Mouse (Mus musculus) neural tube, embryonic 10.5 days (tissue): ENCODE measurements around the gene Slf2.
A peak's percentile ranks its signal among the peaks of the same experiment; 100 is the strongest.

Experiments
- DNase-seq: peaks from one replicate; pipeline ENCODE4 v3.0.0-alpha.2; 2017; ENCODE audit warnings: low spot score; ENCODE audit errors: extremely low spot score

Gene Slf2

GRCm38 (mm10) chr19:45028746-45029145 is 97.8 kb downstream of the Slf2 start:
- no peak for DNase-seq

- DNase-seq, result no peak
Measured at GRCm38 (mm10) chr19:45029571-45029970, 98.6 kb downstream of the Slf2 start.

GRCm38 (mm10) chr19:45030111-45030510 is 99.2 kb downstream of the Slf2 start:
- DNase-seq, result peak; percentile 73

- peak; percentile 71 for DNase-seq
Measured at GRCm38 (mm10) chr19:45030746-45031693, 100.1 kb downstream of the Slf2 start.

- DNase-seq, result peak; percentile 79
Measured at GRCm38 (mm10) chr19:45031780-45032179, 100.8 kb downstream of the Slf2 start.
